Mouse (Mus musculus) heart, postnatal 14 days (tissue): ENCODE measurements around the gene Pcgf6. TPM values are rescaled to one million over a fixed set of nuclear protein-coding genes. Genes with fewer than 3 reads are reported as not detected.
A peak's percentile ranks its signal among the peaks of the same experiment; 100 is the strongest.
"Not testable (repeated sequence)": the region's sequence is repeated elsewhere in the genome, so short reads cannot be mapped to it uniquely, and the experiment has no call there.

Source experiments
- DNase-seq, 2 experiments: peaks; one replicate each; pipeline ENCODE4 v3.0.0; 2021 to 2022
- intact Hi-C: fragments of 180-260 bp; cut with DNase I; formaldehyde crosslinking; loops from one replicate; pipeline ENCODE4 v1.15.1; 2025
- total RNA-seq, 2 experiments: library from RNA; stranded (reverse); gene quantifications; 2 replicates each; pipeline ENCODE4 v1.2.3; 2021

Gene Pcgf6
- total RNA-seq, 2 experiments from 2014 or later: 2.8 to 2.9 TPM

DNA sequence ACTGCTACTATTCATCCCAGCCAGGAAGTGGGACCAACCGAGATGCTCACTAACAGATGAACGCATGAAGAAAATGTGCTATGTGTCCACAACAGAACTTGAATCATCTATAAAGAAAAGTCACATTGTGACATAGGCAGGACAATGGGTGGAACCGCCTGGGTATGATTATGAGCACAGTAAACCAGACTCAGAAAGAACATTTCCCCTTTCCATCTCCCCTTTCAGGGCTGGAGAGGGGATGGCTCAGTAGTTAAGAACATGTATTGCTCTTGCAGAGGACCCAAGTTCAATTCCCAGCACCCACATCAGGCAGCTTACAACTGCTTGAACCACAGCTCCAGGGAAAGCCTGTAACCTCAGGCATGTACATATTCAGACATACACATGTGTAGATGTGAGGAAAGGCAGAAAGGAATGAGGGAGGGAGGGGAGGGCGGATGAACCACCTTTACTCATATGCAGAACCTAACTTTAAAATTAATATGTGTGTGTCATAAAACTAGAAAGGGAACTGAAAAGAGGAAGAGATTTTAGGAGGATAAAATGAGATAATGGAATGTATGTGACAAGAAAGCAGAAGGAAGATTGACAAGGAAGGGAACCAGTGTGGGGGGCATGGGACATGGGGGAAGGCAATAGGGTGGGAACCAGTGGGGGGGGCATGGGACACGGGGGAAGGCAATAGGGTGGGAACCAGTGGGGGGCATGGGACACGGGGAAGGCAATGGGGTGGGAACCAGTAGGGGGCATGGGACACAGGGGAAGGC is 46.8 kb downstream of the Pcgf6 start:
- DNase-seq: no peak
- intact Hi-C loops: no loop called here

DNA sequence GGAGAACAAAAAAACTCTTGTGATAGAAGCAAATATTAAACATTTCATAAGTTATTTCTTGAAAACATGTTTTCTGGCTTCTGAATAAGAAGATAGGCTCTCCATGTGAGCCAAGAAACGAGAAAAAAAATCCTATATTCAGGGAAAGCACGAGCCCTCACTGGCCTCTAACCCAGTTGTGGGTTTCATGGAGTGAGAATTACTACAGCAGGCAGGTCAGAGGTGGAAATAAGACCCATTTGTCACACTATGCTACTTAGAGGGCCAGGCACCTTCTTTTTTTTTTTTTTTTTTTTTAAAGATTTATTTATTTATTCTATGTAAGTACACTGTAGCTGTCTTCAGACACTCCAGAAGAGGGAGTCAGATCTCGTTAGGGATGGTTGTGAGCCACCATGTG is 50.3 kb downstream of the Pcgf6 start:
- intact Hi-C loops: not testable (repeated sequence)

GRCm38 (mm10) chr19:46999753-47000152 is 51.0 kb downstream of the Pcgf6 start:
- no peak for DNase-seq
- intact Hi-C loops: loop anchor here (10.0 kb wide), 1 partner anchor 325 kb away; the partner anchor contains the start of gene Cyp17a1

More for the DNA sequence above, 50.3 kb downstream of the Pcgf6 start:
- not testable (repeated sequence) for DNase-seq

DNA sequence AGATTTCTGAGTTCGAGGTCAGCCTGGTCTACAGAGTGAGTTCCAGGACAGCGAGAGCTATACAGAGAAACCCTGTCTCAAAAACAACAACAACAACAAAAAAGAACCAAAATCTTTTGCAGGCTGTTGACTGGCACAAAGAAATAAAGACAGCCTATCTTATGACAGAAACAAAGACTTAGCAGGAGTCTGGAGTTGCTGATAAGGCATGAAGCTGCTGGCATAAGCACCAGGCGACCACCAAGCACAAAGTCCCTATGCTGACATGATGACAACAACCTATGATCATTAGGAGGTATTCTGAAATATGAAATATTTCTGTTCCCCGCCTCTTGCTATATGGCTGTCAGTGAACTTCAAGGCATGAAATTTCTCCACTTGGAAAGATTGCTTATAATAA is 51.8 kb downstream of the Pcgf6 start:
- intact Hi-C loops: loop anchor here (10.0 kb wide), 1 partner anchor 324 kb away; the partner anchor contains the start of gene Cyp17a1
- no peak for DNase-seq

- DNase-seq: no peak
- intact Hi-C loops: loop anchor here (10.0 kb wide), 1 partner anchor 324 kb away; the partner anchor contains the start of gene Cyp17a1
Measured at GRCm38 (mm10) chr19:46998168-46998870, 52.4 kb downstream of the Pcgf6 start.

DNA sequence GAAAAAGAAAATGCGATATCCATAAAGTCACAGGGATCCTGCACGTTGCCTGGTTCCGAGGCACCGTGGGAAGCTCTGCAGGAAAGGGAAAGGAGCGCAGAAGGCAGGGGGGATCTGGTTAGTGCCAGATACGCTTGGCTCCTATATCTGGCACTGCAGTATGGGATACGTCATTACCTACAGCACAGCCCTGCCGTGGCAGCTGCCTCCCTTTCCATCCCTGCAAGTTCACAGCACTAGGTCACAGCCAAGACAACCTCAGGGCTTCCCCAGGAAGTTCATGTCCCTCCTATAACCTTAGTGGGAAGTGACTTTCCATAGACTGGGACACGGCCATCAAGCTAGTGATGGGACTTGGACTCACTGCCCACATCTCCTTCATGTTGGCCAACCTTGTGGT is 54.6 kb downstream of the Pcgf6 start:
- intact Hi-C loops: loop anchor here (10.0 kb wide), 1 partner anchor 321 kb away; the partner anchor contains the start of gene Cyp17a1
- no peak for DNase-seq

DNA sequence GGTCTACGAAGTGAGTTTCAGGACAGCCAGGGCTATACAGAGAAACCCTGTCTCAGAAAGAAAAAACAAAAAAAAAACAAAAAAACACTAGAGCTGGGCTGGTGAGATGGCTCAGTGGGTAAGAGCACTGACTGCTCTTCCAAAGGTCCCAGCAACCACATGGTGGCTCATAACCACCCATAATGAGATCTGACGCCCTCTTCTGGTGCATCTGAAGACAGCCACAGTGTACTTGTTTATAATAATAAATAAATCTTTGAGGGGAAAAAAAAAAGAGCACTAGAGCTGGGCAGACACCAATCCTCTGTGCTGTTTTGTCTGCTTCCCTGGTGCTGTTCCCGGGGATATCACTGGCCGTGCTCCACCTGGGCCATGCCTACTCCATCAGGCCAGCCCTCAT is 58.4 kb downstream of the Pcgf6 start:
- intact Hi-C loops: loop anchor here (10.0 kb wide), 1 partner anchor 318 kb away; the partner anchor contains the start of gene Cyp17a1
- DNase-seq: not testable (repeated sequence)

DNA sequence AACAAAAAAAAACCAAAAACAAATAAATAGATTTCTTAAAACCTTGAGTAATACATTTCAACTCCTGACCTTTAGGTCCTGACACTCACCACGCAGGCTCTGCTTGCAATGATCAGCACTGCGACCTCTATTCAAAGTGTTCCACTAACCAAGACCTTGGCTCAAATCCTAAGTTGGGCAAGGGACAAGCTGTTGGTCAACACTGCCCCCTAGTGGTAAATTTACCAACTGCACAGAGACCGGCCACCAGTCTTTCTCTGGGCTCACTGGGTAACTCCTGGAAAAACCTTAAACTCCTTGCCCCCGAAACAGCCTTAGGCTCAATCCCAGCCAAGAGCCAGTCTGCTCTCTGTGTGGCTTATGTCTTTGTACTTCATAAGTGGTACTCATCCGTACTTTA is 59.6 kb downstream of the Pcgf6 start:
- intact Hi-C loops: loop anchor here (1.0 to 10.0 kb wide), 3 partner anchors 115 to 316 kb away; partner anchors contain the start of genes Cnnm2 and Cyp17a1
- DNase-seq: peak; percentile 85 to 93

- intact Hi-C loops: loop anchor here (1.0 to 10.0 kb wide), 3 partner anchors 114 to 316 kb away; partner anchors contain the start of genes Cnnm2 and Cyp17a1
- not testable (repeated sequence) for DNase-seq
Measured at GRCm38 (mm10) chr19:46990625-46991024, 60.1 kb downstream of the Pcgf6 start.

GRCm38 (mm10) chr19:46990153-46990518 is 60.6 kb downstream of the Pcgf6 start:
- intact Hi-C loops: loop anchor here (2.0 to 10.0 kb wide), 2 partner anchors 229 to 315 kb away; partner anchors contain the start of genes Cnnm2 and Cyp17a1
- DNase-seq: no peak

DNA sequence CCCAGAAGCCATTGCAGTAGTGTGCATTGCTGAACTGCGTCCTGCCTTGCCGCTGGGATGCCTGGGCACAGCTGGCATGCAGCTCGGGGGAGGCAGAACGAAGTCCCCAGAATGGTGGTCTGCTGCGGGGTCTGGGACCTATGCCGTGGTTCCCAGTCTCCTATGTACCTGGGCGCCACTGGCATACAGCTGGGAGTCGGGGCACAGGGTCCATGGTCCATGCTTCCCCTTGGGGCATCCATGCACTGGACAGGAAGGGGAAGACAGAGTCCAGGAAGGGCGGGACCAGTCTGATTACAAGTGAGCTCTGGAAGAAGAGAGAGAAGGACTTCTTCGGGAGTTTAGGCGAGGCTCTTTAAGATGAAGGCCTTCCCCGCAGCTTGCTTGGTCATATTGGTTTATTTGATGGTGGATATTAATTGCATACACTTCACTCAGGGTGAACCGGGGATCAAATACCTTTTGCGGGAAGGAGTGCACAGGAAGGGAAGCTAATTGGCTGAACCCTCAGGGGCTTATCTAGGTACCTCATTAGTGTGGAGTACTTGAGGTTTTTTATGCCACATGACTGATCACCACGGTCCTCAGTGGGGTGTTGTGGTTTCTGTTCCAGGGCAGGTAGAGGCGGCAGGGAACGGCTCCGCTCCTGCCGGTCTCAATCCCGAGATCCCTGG is 61.1 kb downstream of the Pcgf6 start:
- DNase-seq: no peak
- intact Hi-C loops: loop anchor here (2.0 to 10.0 kb wide), 2 partner anchors 229 to 315 kb away; partner anchors contain the start of genes Cnnm2 and Cyp17a1

GRCm38 (mm10) chr19:46988231-46989087 is 62.2 kb downstream of the Pcgf6 start:
- intact Hi-C loops: no loop called here
- DNase-seq: no peak

DNA sequence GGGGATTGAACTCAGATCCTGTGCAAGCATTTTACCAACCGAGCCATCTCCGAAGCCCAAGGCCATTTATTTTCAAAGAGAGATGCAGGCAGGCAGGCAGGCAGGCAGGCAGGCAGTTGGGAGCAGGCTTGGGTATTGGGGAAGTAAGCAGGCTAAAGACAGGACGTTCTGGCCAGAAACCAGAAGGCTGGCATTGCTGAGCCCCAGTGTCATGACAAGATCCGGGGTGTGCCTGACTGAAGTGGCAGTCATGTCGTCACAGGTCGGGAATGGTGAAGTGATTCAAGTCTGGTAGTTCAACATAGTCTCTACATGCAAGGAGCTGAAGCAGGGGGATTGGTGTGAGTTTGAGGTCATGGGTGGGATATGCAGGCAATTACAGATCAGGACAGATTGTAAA is 63.1 kb downstream of the Pcgf6 start:
- intact Hi-C loops: no loop called here
- no peak for DNase-seq

- intact Hi-C loops: no loop called here
- DNase-seq: no peak
Measured at GRCm38 (mm10) chr19:46984726-46985622, 65.7 kb downstream of the Pcgf6 start.

- intact Hi-C loops: no loop called here
- DNase-seq: no peak
Measured at GRCm38 (mm10) chr19:46983966-46984380, 66.7 kb downstream of the Pcgf6 start.
